ENCODE assay signal across 10 mouse cellular contexts in genomic region chr5:28462741-28463590, GRCm38 (mm10). TPM values are rescaled to one million over a fixed set of nuclear protein-coding genes. Genes with fewer than 3 reads are reported as not detected.
A peak's percentile ranks its signal among the peaks of the same experiment; 100 is the strongest.
DNase-seq lines count a peak whose midpoint lies in the region; ATAC-seq and TF ChIP-seq lines count a peak whose summit lies in the region.
"Had no signal": no experiment of that assay in that cellular context is flagged by ENCODE, and none has a peak within 500 bp of the region (broad histone marks: within the 10 kb centered on the region; RNA-seq: fewer than 3 reads in every experiment).

No protein-coding gene starts in this region.

- under 1% methylated on average over 33 of the region's 33 CpGs for WGBS in forebrain, embryonic 13.5 days
- 2% methylated on average over 33 of the region's 33 CpGs for whole genome bisulfite sequencing in kidney, postnatal 0 days

- H3K4me2 ChIP-seq in forebrain, embryonic 13.5 days: peak overlapping the region; percentile 74
- peak overlapping the region; percentile 83; the same call in 1 of the 2 replicates for H3K4me2 ChIP-seq in kidney, postnatal 0 days (ENCODE audit: low read length)

- ATAC-seq in forebrain, embryonic 13.5 days: no peak
- 0 out of 2 replicates have a peak, but pooled peaks have one; percentile 17 for ATAC-seq in kidney, postnatal 0 days (replicated peaks; ENCODE audit: low FRiP score, low read depth)

- H3K4me1 ChIP-seq in forebrain, embryonic 13.5 days: peaks cover 65% of the 10 kb centered on the region
- peaks cover 4% of the 10 kb centered on the region for H3K4me1 ChIP-seq in kidney, postnatal 0 days (replicated peaks; ENCODE audit: insufficient read depth, low read length)

- peak overlapping the region; percentile 48 for H3K4me3 ChIP-seq in forebrain, embryonic 13.5 days
- no peak overlapping the region for H3K4me3 ChIP-seq in kidney, postnatal 0 days (replicated peaks; ENCODE audit: low read depth, low read length)

- intact Hi-C loops in gastrocnemius, postnatal 14 days (cut with DNase I; ENCODE audit: low total_unique reads): no loop called here

- TF ChIP-seq CTCF in kidney, postnatal 0 days (IDR thresholded peaks at IDR 0.05; ENCODE audit: low read depth): no peak

- H3K27ac ChIP-seq in forebrain, embryonic 13.5 days: no peak overlapping the region
- H3K27ac ChIP-seq in kidney, postnatal 0 days: no peak overlapping the region
- H3K27ac ChIP-seq: liver, embryonic 14.5 days had no signal

- DNase-seq in heart, adult 11 months: peak; percentile 63
- DNase-seq in heart, postnatal 4 days: no peak
- DNase-seq in kidney, postnatal 0 days (ENCODE audit: low spot score): no peak
- DNase-seq in neural tube, embryonic 10.5 days (ENCODE audit: extremely low spot score, low spot score): peak; percentile 48
- DNase-seq in B cell, adult 2 months: no peak
- DNase-seq in gastrocnemius, postnatal 14 days: no peak
- DNase-seq in gastrocnemius, postnatal 4 days (ENCODE audit: low spot score in 2 of 2): no peak

- no peaks in the 10 kb centered on the region for H3K36me3 ChIP-seq in forebrain, embryonic 13.5 days (ENCODE audit: poor library complexity, severe bottlenecking)
- no peaks in the 10 kb centered on the region for H3K36me3 ChIP-seq in kidney, postnatal 0 days (ENCODE audit: insufficient read depth, low read length)

- no peaks in the 10 kb centered on the region for H3K9me3 ChIP-seq in forebrain, embryonic 13.5 days (replicated peaks)
- H3K9me3 ChIP-seq in kidney, postnatal 0 days (replicated peaks; ENCODE audit: low read length): no peaks in the 10 kb centered on the region

- peak overlapping the region; percentile 45; the same call in 1 of the 2 replicates for H3K9ac ChIP-seq in forebrain, embryonic 13.5 days
- H3K9ac ChIP-seq in kidney, postnatal 0 days (ENCODE audit: low read depth, low read length): no peak overlapping the region
- H3K9ac ChIP-seq: liver, embryonic 14.5 days had no signal

- H3K27me3 ChIP-seq in forebrain, embryonic 13.5 days: peaks cover 100% of the 10 kb centered on the region
- H3K27me3 ChIP-seq in kidney, postnatal 0 days (ENCODE audit: insufficient read depth, low read length): peaks cover 95% of the 10 kb centered on the region

RNA-seq across cellular contexts. Expression of gene Shh, which starts 4.1 kb away (rescaled TPM):
- not detected for total RNA-seq in heart, postnatal 4 days (2021)
- 0.94 and 1.2 TPM in 2 replicates for polyA plus RNA-seq in forebrain, embryonic 13.5 days (2015; fragmentation: Nextera tagmentation; extraction: Ambion mirVana)
- 0.64 and 0.75 TPM in 2 replicates for polyA plus RNA-seq in kidney, postnatal 0 days (2015; fragmentation: Nextera tagmentation; extraction: Ambion mirVana)
- total RNA-seq in gastrocnemius, postnatal 14 days (2021): not detected
- not detected for total RNA-seq in gastrocnemius, postnatal 4 days (2021)
- total RNA-seq: common myeloid progenitor, adult 5-6 weeks had no signal

Comparison
In these comparisons a context has a peak if more than half of its experiments do, and no peak if none do; other contexts are left out.
1. DNase-seq: peak in heart, adult 11 months (single experiment) and neural tube, embryonic 10.5 days (single experiment); none in heart, postnatal 4 days (single experiment), kidney, postnatal 0 days (single experiment), B cell, adult 2 months (0 of 2), gastrocnemius, postnatal 14 days (single experiment) and gastrocnemius, postnatal 4 days (0 of 2).